Mouse (Mus musculus): ENCODE data around the gene Nme1. TPM values are rescaled to one million over a fixed set of nuclear protein-coding genes. Genes with fewer than 3 reads are reported as not detected.
"Not testable (repeated sequence)": the region's sequence is repeated elsewhere in the genome, so short reads cannot be mapped to it uniquely, and the experiment has no call there.

Gene Nme1
- polyA plus RNA-seq, 1 experiment from 2014 or later: 379 TPM

DNA sequence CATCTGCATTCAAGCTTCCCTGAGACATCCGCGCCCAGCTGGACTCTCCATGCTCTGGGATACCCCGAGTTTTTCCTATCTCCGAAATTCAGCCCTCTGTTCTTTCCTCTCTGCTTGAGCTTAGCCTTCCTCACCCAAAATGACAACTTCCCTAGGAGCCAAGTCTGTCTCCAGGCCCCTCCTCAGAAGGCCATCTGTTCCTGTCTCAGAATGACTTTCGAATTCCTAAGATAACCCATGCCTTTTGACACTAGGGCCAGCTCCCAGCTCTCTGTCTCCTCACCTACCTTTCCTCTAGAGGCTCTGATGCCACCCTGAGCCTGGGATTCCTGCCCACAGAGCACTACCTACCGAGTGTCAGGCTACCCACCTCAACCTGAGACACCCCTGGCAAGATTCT, 12.2 kb downstream of the Nme1 start, which contains the start of gene Nme2:
TSS of gene Nme2 (minus strand) at position 101 of the 400 bp plus-strand sequence.
- peaks cover 75% of the 10 kb centered on the region for H3K36me3 ChIP-seq (replicated peaks)
- peak within 1 kb of the TSS; percentile 94 for H3K27ac ChIP-seq
- H3K4me1 ChIP-seq: peaks cover 51% of the 10 kb centered on the region
- peak within 1 kb of the TSS; percentile 77 for H3K4me3 ChIP-seq
- 7% methylated on average over 6 of the region's 6 CpGs for WGBS
- no peak for DNase-seq (ENCODE audit: extremely low spot score, low spot score)
- H3K9me3 ChIP-seq: no peaks in the 10 kb centered on the region
- no peaks in the 10 kb centered on the region for H3K27me3 ChIP-seq (ENCODE audit: poor library complexity, severe bottlenecking)

DNA sequence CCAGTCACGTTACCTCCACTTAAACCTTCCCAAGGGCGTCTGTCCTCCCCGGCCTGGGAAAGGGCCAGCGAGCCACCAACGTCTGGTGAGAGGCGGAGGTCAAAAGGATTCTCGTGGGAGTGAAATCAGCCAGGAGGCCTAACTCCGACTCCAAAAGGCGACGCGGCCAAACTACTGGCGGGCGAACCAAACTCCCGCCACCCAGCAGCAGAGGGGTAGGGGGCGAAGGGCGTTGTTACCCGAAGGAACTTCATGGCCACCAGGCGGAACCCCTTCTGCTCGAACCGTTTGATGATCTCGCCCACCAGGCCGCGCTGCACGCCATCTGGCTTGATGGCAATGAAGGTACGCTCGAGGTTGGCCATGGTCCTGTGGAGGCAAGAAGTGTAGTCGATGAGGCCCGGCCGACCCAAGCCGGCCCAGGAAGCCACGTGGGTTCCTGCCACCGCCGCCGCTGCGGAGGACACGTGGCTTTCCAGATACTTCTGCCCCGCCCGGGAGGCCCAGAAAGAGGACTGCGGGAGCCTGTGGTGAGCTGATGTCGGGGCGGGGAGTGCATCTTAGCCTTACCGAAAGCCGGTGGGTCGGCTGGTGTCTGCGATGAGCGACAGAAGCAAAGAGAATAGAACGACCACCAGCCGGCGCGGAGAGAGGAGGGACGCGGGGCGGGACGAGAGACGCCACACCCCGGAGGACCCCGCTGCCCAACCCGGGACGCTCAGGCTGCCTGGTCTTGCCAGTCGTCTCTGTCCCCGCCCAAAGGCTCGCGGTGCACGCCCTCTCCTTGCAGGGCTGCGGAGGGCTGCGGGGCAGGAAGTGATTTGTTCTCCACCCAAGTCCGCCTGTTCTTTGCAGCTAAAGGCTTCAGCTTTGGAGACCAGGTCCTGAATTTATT, 12.8 kb downstream of the Nme1 start:
- H3K9me3 ChIP-seq: no peaks in the 10 kb centered on the region
- peak; percentile 93 for DNase-seq (ENCODE audit: extremely low spot score, low spot score)
- no peaks in the 10 kb centered on the region for H3K27me3 ChIP-seq (ENCODE audit: poor library complexity, severe bottlenecking)
- peak overlapping the region; percentile 94 for H3K27ac ChIP-seq
- WGBS: under 1% methylated on average over 67 of the region's 67 CpGs
- peaks cover 51% of the 10 kb centered on the region for H3K4me1 ChIP-seq
- peak overlapping the region; percentile 77 for H3K4me3 ChIP-seq
- peaks cover 75% of the 10 kb centered on the region for H3K36me3 ChIP-seq (replicated peaks)

DNA sequence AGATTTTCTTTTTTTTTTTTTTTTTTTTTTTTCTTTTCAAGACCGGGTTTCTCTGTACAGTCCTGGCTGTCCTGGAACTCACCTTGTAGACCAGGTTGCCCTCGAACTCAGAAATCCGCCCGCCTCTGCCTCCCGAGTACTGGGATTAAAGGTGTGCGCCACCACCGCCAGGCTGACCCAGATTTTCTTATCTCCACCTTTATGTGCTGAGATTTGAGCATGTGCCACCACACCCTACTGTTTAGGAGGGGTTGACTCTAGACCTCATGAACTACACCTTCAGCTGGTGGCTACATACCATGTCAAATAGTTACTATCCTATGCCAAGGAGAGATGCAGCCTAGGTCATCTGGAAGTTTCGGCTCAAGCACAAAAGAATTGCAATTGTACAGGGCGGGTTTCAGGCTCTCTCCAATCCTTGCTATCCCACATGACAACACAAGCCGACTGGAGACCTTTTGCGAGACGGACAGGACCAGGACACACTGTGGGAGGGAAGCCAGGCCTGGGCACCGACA, 13.5 kb downstream of the Nme1 start:
- 48% methylated on average over 13 of the region's 13 CpGs for WGBS
- no peaks in the 10 kb centered on the region for H3K9me3 ChIP-seq
- no peak for DNase-seq (ENCODE audit: extremely low spot score, low spot score)
- H3K27me3 ChIP-seq (ENCODE audit: poor library complexity, severe bottlenecking): no peaks in the 10 kb centered on the region
- peak overlapping the region; percentile 77 for H3K4me3 ChIP-seq
- H3K36me3 ChIP-seq (replicated peaks): peaks cover 75% of the 10 kb centered on the region
- peaks cover 51% of the 10 kb centered on the region for H3K4me1 ChIP-seq
- H3K27ac ChIP-seq: peak overlapping the region; percentile 94

DNA sequence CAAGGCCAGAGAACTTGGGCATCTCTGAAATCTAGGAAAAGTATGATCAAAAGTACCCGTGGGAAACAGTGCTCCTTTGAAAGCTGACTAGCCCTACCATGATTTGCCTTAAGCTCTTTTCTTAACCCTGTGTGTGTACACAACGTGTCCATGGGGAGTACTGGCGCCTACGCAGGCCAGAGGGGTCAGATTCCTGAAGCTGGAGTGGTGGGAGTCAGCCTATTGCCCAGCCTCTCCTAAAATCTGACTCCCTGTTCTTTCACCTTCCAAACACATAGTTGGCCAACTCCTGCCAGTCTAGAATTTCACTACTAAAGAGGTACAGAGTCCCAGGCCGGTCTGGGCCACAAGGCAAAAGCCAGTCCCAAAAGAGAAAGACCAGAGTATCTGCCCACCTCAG, 15.9 kb downstream of the Nme1 start:
- Histone ChIP-seq H3K36me3 (replicated peaks) (peaks cover 73% of the 10 kb centered on the region), H3K9me3 (no peaks in the 10 kb centered on the region), H3K4me1 (peaks cover 57% of the 10 kb centered on the region), H3K27ac (no peak overlapping the region), H3K4me3 (peak overlapping the region; percentile 20; the same call in 1 of the 2 replicates), H3K27me3 (ENCODE audit: poor library complexity, severe bottlenecking) (no peaks in the 10 kb centered on the region)
- 74% methylated on average over 5 of the region's 5 CpGs for WGBS
- DNase-seq (ENCODE audit: extremely low spot score, low spot score): no peak

DNA sequence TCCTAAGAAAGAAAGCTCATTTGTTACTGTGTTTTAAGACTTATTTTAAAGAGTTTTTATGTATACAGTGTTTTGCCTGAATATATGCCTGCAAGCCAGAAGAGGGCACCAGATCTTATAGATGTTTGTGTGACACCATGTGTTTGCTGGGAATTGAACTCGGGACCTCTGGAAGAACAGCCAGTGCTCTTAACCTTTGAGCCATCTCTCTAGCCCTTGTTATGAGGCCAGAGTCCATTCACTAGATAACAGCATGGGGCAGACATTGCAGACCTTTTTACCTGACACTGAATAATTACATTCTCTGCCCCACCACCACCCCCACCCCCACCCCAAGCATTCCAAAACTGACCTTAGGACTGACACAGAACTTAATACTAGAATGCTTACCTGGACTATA, 18.3 kb downstream of the Nme1 start:
- Histone ChIP-seq H3K36me3 (replicated peaks) (peaks cover 79% of the 10 kb centered on the region), H3K27ac (no peak overlapping the region), H3K4me1 (peaks cover 50% of the 10 kb centered on the region), H3K4me3 (no peak overlapping the region), H3K27me3 (ENCODE audit: poor library complexity, severe bottlenecking) (no peaks in the 10 kb centered on the region), H3K9me3 (no peaks in the 10 kb centered on the region)
- 97% methylated on average over 1 of the region's 1 CpGs for WGBS
- no peak for DNase-seq (ENCODE audit: extremely low spot score, low spot score)

DNA sequence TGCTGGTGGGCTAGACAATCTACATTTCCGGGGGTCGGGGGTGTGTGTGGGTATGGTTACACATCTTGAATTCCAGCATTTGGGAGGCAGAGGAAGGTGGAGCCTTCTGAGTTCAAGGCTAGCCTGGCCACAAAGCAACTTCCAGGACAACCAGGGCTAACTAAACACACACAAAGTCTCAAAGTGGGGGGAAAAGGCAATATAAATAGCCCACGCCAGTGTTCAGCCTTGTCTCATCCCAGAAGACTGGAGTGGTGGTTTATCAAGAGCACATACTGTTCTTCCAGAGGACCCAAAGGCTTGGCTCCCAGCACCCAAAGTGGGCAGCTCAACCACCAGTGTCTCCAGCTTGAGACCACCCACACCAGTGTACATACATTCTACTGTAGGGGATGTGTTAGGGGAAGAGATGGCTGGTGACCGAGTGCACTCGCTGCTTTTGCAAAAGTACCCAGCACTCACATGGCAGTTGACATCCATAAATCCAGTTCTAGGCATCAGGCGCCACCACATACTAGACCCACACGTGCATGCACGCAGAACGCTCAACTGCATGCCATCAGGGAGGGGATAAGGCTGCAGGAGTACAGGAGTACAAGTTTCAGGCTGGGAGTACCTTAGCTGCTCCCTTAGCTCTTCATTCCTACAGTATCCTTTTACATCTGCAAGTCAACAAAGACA, 19.3 kb downstream of the Nme1 start:
- peaks cover 48% of the 10 kb centered on the region for H3K4me1 ChIP-seq
- no peaks in the 10 kb centered on the region for H3K9me3 ChIP-seq
- no peaks in the 10 kb centered on the region for H3K27me3 ChIP-seq (ENCODE audit: poor library complexity, severe bottlenecking)
- no peak for DNase-seq (ENCODE audit: extremely low spot score, low spot score)
- peaks cover 85% of the 10 kb centered on the region for H3K36me3 ChIP-seq (replicated peaks)
- no peak overlapping the region for H3K27ac ChIP-seq
- 90% methylated on average over 9 of the region's 9 CpGs for WGBS
- no peak overlapping the region for H3K4me3 ChIP-seq

DNA sequence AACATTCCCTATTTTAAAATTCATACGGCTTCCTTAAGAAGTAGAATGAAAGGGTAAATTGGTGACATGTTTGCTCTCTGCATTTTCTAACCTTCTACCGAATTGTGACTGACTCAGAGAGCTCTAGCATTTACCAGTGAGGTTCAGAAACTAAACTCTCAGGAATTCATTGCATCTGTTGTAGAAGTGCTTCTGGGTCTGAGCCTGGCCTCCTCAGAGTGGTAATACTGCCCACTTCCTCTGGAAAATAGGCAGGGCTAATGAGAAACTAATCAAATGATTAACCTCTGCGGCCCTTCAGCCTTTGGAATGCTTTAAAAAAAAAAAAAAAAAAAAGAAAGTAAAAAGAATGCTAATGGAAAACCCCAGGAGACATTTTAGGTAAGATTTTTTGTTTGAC, 23.3 kb downstream of the Nme1 start:
- no peak overlapping the region for H3K4me3 ChIP-seq
- no peak overlapping the region for H3K27ac ChIP-seq
- WGBS: 72% methylated on average over 3 of the region's 3 CpGs
- H3K9me3 ChIP-seq: no peaks in the 10 kb centered on the region
- peaks cover 78% of the 10 kb centered on the region for H3K36me3 ChIP-seq (replicated peaks)
- H3K27me3 ChIP-seq (ENCODE audit: poor library complexity, severe bottlenecking): no peaks in the 10 kb centered on the region
- no peak for DNase-seq (ENCODE audit: extremely low spot score, low spot score)
- peaks cover 24% of the 10 kb centered on the region for H3K4me1 ChIP-seq

DNA sequence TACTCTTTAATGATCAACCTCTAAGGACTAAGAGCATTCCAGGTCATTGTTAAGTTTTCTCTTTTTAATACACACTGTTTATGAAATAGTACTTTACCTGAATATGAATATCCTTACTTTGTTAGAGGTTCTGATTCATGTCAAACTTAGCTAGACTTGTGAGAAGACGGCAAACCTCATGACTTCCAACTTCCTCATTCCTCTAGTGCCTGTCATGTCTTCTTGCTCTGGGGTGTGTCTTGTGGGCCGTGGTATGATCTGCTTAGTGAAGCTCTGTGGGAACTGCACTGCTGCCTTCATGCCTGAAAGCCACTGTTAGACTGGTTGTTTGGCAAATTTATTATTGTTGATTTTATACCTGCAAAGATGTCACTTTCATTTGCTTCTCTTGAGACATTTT, 27.4 kb downstream of the Nme1 start:
- Histone ChIP-seq H3K36me3 (replicated peaks) (peaks cover 88% of the 10 kb centered on the region), H3K4me1 (peaks cover 12% of the 10 kb centered on the region; the same call in 1 of the 2 replicates)
- no peak for DNase-seq (ENCODE audit: extremely low spot score, low spot score)

DNA sequence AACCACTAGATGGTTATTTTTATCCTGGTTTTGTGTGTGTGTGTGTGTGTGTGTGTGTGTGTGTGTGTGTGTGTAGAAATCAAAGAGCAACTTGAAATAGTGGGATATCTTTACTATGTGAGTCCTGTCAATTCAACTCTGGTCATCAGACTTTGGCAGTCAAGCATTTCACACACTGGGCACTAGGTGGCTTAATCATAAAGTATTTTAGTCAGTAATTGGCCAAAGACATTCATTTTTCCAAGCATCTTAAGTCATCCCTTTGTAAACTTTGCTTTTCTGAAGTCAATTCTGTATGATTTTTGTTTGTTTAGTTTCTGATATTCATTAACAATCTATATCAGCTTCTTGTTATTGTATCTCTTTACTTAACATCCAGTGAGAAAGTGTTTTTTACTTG, 39.2 kb downstream of the Nme1 start:
- no peaks in the 10 kb centered on the region for H3K9me3 ChIP-seq
- H3K4me3 ChIP-seq: no peak overlapping the region
- H3K36me3 ChIP-seq (replicated peaks): peaks cover 99% of the 10 kb centered on the region
- H3K27me3 ChIP-seq (ENCODE audit: poor library complexity, severe bottlenecking): no peaks in the 10 kb centered on the region
- no peak for DNase-seq (ENCODE audit: extremely low spot score, low spot score)
- H3K4me1 ChIP-seq: no peaks in the 10 kb centered on the region
- no peak overlapping the region for H3K27ac ChIP-seq

More for the DNA sequence above, 27.4 kb downstream of the Nme1 start:
- Histone ChIP-seq H3K27ac (no peak overlapping the region), H3K9me3 (no peaks in the 10 kb centered on the region), H3K4me3 (no peak overlapping the region), H3K27me3 (ENCODE audit: poor library complexity, severe bottlenecking) (no peaks in the 10 kb centered on the region)
- 86% methylated on average over 2 of the region's 2 CpGs for WGBS

DNA sequence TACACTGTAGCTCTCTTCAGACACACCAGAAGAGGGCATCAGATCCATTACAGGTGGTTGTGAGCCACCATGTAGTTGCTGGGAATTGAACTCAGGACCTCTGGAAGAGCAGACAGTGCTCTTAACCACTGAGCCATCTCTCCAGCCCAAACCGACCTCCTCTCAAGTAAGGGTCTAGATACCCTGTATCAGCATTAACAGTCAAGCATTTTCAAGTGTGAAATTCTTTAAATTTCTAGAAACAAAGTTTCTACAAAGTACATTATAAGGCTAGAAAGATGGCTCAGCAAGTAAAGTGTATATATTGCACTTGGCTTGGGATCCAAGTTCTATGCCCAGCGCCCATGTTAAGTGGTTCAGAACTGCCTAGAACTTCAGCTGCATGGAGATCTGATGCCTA, 53.3 kb downstream of the Nme1 start:
- peaks cover 99% of the 10 kb centered on the region for H3K36me3 ChIP-seq (replicated peaks)
- DNase-seq (ENCODE audit: extremely low spot score, low spot score); H3K4me1 ChIP-seq; H3K27ac ChIP-seq; H3K27me3 ChIP-seq (ENCODE audit: poor library complexity, severe bottlenecking); H3K4me3 ChIP-seq; H3K9me3 ChIP-seq: not testable (repeated sequence)
- WGBS: 95% methylated on average over 2 of the region's 2 CpGs

DNA sequence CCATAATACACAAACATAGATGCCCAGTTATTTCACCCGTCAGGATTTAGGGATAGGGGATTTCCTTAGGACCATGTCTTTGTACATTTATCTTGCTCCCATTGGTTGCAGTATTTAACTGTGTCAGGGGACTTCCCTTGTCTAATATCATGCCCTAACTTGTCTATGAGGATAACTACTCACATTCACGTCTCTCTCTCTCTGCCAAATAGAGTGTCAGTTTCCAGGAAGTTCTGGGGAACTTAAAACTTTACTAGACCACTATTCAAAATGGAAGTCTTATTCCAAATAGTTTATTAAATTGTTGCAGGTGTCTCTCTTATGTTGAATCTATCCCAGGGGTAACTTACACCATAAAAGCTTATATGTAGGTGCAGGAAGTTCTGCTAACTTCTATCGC, 56.7 kb downstream of the Nme1 start:
- no peaks in the 10 kb centered on the region for H3K27me3 ChIP-seq (ENCODE audit: poor library complexity, severe bottlenecking)
- H3K4me3 ChIP-seq: no peak overlapping the region
- H3K36me3 ChIP-seq (replicated peaks): peaks cover 99% of the 10 kb centered on the region
- H3K27ac ChIP-seq: no peak overlapping the region
- H3K4me1 ChIP-seq: no peaks in the 10 kb centered on the region
- 93% methylated on average over 3 of the region's 3 CpGs for WGBS
- no peaks in the 10 kb centered on the region for H3K9me3 ChIP-seq
- DNase-seq (ENCODE audit: extremely low spot score, low spot score): no peak

DNA sequence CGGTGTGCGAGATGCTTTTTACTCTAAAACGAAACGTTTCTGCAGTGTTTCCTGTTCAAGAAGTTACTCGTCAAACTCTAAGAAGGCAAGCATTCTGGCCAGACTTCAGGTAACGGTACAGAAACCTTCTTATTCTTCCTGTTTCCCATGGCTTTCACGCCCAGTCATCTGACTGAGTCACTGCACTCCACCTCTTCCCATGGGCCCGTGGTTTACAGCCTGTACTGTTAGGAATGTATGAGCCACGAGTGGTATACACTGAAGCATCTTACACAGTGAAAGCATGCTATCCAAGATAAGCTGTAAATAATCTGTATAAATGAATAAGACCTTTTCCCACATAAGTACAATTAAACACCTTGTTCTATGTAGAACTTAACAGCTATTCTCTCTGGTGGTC, 59.5 kb downstream of the Nme1 start:
- H3K36me3 ChIP-seq (replicated peaks): peaks cover 97% of the 10 kb centered on the region
- no peak overlapping the region for H3K4me3 ChIP-seq
- no peaks in the 10 kb centered on the region for H3K27me3 ChIP-seq (ENCODE audit: poor library complexity, severe bottlenecking)
- no peaks in the 10 kb centered on the region for H3K9me3 ChIP-seq
- no peak for DNase-seq (ENCODE audit: extremely low spot score, low spot score)
- 93% methylated on average over 9 of the region's 9 CpGs for WGBS
- H3K27ac ChIP-seq: no peak overlapping the region
- no peaks in the 10 kb centered on the region for H3K4me1 ChIP-seq

DNA sequence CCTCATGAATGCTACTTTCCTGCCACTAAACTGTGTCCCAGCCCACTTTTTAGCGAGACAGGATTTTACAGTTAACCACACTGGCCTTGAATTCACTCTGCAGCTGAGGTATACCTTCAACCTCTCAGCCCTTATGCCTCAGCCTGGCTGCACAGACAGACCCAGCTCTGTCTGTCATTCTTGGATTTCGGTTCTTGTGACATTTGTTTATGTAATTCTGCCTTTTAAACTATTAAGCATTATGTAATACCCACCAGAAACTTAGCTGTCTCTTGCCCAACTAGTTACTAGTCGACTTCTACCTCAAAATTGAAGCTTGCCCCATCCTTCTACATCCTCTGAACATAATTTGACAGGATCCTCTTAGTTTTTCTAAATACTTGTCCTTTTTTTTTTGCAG, 60.5 kb downstream of the Nme1 start:
- Histone ChIP-seq H3K36me3 (replicated peaks) (peaks cover 94% of the 10 kb centered on the region), H3K27me3 (ENCODE audit: poor library complexity, severe bottlenecking) (no peaks in the 10 kb centered on the region), H3K9me3 (no peaks in the 10 kb centered on the region), H3K4me1 (no peaks in the 10 kb centered on the region), H3K27ac (no peak overlapping the region), H3K4me3 (no peak overlapping the region)
- WGBS: 92% methylated on average over 3 of the region's 3 CpGs
- no peak for DNase-seq (ENCODE audit: extremely low spot score, low spot score)
